Mouse (Mus musculus) lung, embryonic 14.5 days (tissue): ENCODE measurements around the gene Rpl27a. TPM values are rescaled to one million over a fixed set of nuclear protein-coding genes. Genes with fewer than 3 reads are reported as not detected.

Experiments used
- ATAC-seq: fragments of 200-750 bp; cut with Nextera tagmentation; 2 replicates; pipeline ENCODE4 v1.8.0; 2017; ENCODE audit warnings: mild to moderate bottlenecking, moderate TSS enrichment, moderate library complexity; ENCODE audit not compliant: insufficient read depth
- DNase-seq: peaks from one replicate; pipeline ENCODE4 v3.0.0-alpha.2; 2015
- H3K27ac ChIP-seq: fragments of 300-500 bp; sonication (generic); 2 replicates; pipeline ENCODE4 v1.5.1; 2014; ENCODE audit warnings: low read depth, mild to moderate bottlenecking, moderate library complexity
- H3K27me3 ChIP-seq: fragments of 300-500 bp; sonication (generic); 2 replicates; pipeline ENCODE4 v1.6.1; 2014; ENCODE audit warnings: low read length, control low read depth; ENCODE audit not compliant: insufficient read depth
- H3K36me3 ChIP-seq: fragments of 300-500 bp; sonication (generic); 2 replicates; pipeline ENCODE4 v1.6.1; 2014; ENCODE audit warnings: control low read depth; ENCODE audit not compliant: insufficient read depth
- H3K4me1 ChIP-seq: fragments of 300-500 bp; sonication (generic); 2 replicates; pipeline ENCODE4 v1.6.1; 2014; ENCODE audit warnings: antibody characterized with exemption, control low read depth; ENCODE audit not compliant: insufficient read depth
- H3K4me2 ChIP-seq: fragments of 300-500 bp; sonication (generic); 2 replicates; pipeline ENCODE4 v1.6.1; 2014; ENCODE audit warnings: mild to moderate bottlenecking
- H3K4me3 ChIP-seq: fragments of 300-500 bp; sonication (generic); 2 replicates; pipeline ENCODE4 v1.5.1; 2014; ENCODE audit warnings: low read depth, low read length
- H3K9ac ChIP-seq: fragments of 300-500 bp; sonication (generic); 2 replicates; pipeline ENCODE4 v1.6.1; 2014
- H3K9me3 ChIP-seq: fragments of 300-500 bp; sonication (generic); 2 replicates; pipeline ENCODE4 v1.6.1; 2016; ENCODE audit warnings: low read depth, low read length, control low read depth
- CTCF ChIP-seq: IDR thresholded peaks from 2 replicates; pipeline ENCODE4 v1.5.1; 2016; ENCODE audit warnings: antibody characterized with exemption, low read depth
- WGBS: fragments of 180-500 bp; shearing (Covaris S2); extraction: QIAGEN DNeasy Blood & Tissue Kit; methylation state at CpG from one replicate; pipeline ENCODE4 v1.1.7; 2014; 5-methylcytosine and 5-hydroxymethylcytosine counted together
- polyA plus RNA-seq: library from polyadenylated mRNA; unstranded; fragments of >200 nt; fragmentation: Nextera tagmentation; extraction: Ambion mirVana; gene quantifications from 2 replicates; pipeline ENCODE4 v1.2.1, GENCODE M21; 2014

Gene Rpl27a
- polyA plus RNA-seq, 1 experiment from 2014 or later: 166 TPM

DNA sequence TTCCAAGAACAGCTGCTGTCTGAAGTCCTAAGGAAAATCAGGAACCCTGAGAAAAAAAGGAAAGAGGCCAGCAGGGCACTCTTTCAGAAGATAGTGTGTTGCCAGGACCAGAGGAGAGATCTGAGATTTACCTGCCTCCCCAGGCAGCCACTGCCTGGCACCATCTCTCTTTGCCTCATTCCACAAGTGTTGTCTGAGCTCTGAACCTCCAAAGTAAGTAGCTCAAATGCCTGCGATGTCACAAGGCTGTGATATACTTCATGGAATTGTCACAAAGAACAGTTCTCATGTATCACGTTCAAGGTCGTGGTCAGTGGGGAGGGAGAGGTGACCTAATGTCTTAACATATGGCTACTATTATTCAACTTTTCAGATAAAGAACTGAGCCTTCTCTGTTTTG, 2.4 kb upstream of the Rpl27a start:
- DNase-seq: no peak
- Histone ChIP-seq H3K4me3 (no peak overlapping the region), H3K27me3 (no peaks in the 10 kb centered on the region), H3K9ac (no peak overlapping the region), H3K4me1 (peaks cover 14% of the 10 kb centered on the region; the same call in 1 of the 2 replicates), H3K27ac (no peak overlapping the region), H3K36me3 (peaks cover 17% of the 10 kb centered on the region), H3K9me3 (no peaks in the 10 kb centered on the region), H3K4me2 (no peak overlapping the region)
- no peak for TF ChIP-seq CTCF
- 77% methylated on average over 3 of the region's 3 CpGs for WGBS
- ATAC-seq: no peak

DNA sequence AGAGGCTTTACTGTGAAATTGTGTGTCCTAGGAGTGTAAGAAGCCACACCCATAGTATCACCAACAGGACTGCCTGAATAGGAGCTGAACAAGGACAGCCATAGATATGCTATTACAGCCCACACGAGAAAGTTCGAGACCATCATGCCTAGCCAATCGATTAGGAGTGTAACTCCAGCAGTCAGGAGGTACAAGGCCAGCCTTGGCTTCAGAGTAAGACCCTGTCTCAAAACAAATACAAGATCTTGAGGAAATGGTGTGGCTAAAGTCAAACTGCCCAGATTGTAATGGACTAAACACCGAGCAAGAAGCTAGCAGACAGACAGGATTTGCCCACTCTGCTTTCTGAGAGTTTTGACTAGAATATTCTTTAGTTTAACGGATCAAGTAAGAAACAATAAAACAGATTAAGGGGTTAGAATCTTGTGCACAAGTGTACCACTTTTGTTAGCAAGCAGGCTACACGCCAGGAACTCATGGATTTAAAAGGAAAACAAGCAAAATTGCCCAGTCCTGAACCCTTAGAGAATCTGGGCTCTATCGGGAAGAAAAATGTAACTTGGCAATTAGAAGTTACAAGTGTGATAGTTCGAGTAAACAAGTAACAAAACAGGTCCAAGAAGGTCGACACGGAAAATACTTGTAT, 788 bp upstream of the Rpl27a start:
- TF ChIP-seq CTCF: no peak
- ATAC-seq: no peak
- peaks cover 33% of the 10 kb centered on the region for H3K36me3 ChIP-seq
- H3K9ac ChIP-seq: peak overlapping the region; percentile 98
- peaks cover 14% of the 10 kb centered on the region; the same call in 1 of the 2 replicates for H3K4me1 ChIP-seq
- peak overlapping the region; percentile 98 for H3K4me3 ChIP-seq
- WGBS: 7% methylated on average over 10 of the region's 10 CpGs
- H3K9me3 ChIP-seq: no peaks in the 10 kb centered on the region
- H3K4me2 ChIP-seq: peak overlapping the region; percentile 91
- H3K27ac ChIP-seq: peak overlapping the region; percentile 98
- peak; percentile 42 for DNase-seq
- H3K27me3 ChIP-seq: no peaks in the 10 kb centered on the region

DNA sequence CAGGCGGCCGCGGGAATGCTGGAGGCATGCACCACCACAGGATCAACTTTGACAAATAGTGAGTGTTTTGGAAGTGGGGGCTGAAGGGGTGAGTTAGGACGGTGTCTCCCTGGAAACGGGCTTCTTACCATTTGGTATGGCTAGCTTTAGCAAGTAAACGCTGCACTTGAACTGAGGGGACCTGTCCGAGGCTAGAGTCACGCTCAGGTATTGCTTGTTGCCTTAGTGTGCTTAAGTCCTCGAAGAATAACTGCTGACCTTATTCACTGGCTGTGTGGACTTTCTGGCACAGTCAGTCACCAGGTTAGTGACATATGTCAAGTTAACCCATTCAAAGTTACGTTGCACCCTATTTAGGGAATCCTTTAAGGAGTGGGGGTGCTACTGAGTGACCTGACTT, 989 bp downstream of the Rpl27a start:
- peak; percentile 13 for DNase-seq
- peaks cover 51% of the 10 kb centered on the region for H3K36me3 ChIP-seq
- WGBS: 2% methylated on average over 10 of the region's 10 CpGs

DNA sequence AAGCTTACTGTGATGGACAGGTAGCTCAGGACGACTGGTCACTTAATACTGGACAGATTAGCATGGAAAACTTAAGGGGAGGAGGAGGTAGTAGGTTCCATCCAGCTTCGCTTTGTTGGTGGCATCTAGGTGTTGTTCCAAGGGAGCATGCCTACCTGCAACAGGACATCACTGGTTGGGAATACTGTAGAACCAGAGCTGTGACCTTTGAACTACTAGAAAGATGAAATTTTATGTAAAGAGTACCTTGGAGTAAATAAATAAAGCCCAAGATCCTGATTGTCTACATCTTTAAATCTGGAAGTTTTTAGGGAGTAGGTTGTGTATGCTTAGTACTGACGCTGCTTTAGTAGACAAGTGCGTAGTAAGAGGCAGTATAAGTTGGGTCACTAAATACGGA, 3.1 kb downstream of the Rpl27a start:
- Histone ChIP-seq H3K4me1 (peaks cover 14% of the 10 kb centered on the region; the same call in 1 of the 2 replicates), H3K27ac (no peak overlapping the region), H3K9ac (no peak overlapping the region; the same call in 1 of the 2 replicates), H3K4me3 (no peak overlapping the region), H3K27me3 (no peaks in the 10 kb centered on the region), H3K9me3 (no peaks in the 10 kb centered on the region), H3K36me3 (peaks cover 73% of the 10 kb centered on the region), H3K4me2 (peak overlapping the region; percentile 91; the same call in 1 of the 2 replicates)
- no peak for ATAC-seq
- TF ChIP-seq CTCF: no peak
- DNase-seq: no peak
- 69% methylated on average over 5 of the region's 5 CpGs for WGBS

More for the DNA sequence above, 989 bp downstream of the Rpl27a start:
- TF ChIP-seq CTCF: no peak
- H3K9ac ChIP-seq: peak overlapping the region; percentile 98
- peak overlapping the region; percentile 91 for H3K4me2 ChIP-seq
- ATAC-seq: no peak
- peak overlapping the region; percentile 98 for H3K27ac ChIP-seq
- H3K9me3 ChIP-seq: no peaks in the 10 kb centered on the region
- no peaks in the 10 kb centered on the region for H3K27me3 ChIP-seq
- peak overlapping the region; percentile 98 for H3K4me3 ChIP-seq
- peaks cover 14% of the 10 kb centered on the region; the same call in 1 of the 2 replicates for H3K4me1 ChIP-seq

DNA sequence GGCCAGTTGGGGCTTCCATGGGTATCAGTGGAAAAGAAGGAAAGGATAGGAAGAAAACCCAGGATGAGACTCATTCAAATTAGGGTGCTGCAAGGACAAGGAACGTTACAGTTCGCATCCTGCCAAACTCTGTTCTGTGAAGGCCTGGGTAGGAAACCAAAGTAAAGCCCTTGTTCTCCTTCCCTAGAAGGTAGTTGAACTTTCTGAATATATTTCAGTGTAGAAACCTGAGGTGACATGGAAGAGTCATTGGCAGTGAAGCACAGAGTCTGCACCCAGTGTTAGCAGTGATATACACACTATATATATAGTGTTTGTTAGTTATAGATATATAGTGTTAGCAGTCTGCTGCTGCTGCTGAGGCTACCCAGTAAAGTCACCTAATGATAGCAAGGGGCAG, 4.4 kb downstream of the Rpl27a start:
- Histone ChIP-seq H3K36me3 (peaks cover 84% of the 10 kb centered on the region), H3K4me1 (peaks cover 8% of the 10 kb centered on the region; the same call in 1 of the 2 replicates), H3K4me2 (no peak overlapping the region), H3K9me3 (no peaks in the 10 kb centered on the region), H3K9ac (no peak overlapping the region), H3K27ac (no peak overlapping the region), H3K4me3 (no peak overlapping the region), H3K27me3 (no peaks in the 10 kb centered on the region)
- no peak for TF ChIP-seq CTCF
- ATAC-seq: no peak
- WGBS: 66% methylated on average over 2 of the region's 2 CpGs
- peak; percentile 10 for DNase-seq

DNA sequence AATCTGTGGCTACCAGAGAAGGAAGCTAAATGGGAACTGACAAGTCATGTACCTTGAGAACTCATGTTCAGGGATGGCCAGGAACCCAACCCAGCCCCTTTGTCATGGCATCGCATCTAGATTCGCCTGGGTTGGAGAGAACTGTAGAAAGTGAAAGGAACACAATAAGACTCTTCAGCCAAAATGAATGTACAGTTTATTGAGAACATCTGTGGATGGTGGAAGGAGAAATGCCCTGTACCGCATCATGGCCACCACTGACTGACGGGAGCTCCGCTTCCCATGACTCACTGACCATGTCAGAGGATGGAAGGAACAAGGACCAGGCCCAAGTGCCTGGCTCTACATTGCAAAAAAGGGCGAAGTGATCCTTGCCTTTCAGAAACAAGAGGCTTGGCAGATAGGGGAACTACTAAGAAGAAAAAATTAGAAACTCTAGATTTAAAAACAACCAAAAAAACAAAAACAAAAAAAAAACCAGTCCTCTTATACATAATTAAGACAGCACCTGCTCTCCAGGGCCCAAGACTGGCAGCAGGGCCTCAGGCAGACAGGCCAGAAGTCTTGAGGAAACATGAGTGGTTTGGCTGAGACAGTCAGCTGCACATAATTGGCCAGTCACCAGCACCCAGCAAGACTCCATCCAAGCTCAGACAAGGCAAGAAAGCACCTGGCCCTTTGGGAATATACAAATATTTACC, 4.9 kb downstream of the Rpl27a start:
- H3K9ac ChIP-seq: no peak overlapping the region
- no peak for ATAC-seq
- H3K4me1 ChIP-seq: peaks cover 8% of the 10 kb centered on the region; the same call in 1 of the 2 replicates
- no peaks in the 10 kb centered on the region for H3K27me3 ChIP-seq
- no peak overlapping the region; the same call in 1 of the 2 replicates for H3K27ac ChIP-seq
- peaks cover 87% of the 10 kb centered on the region for H3K36me3 ChIP-seq
- H3K4me2 ChIP-seq: no peak overlapping the region
- DNase-seq: peak; percentile 28
- TF ChIP-seq CTCF: no peak
- H3K9me3 ChIP-seq: no peaks in the 10 kb centered on the region
- no peak overlapping the region for H3K4me3 ChIP-seq
- 65% methylated on average over 6 of the region's 6 CpGs for WGBS

DNA sequence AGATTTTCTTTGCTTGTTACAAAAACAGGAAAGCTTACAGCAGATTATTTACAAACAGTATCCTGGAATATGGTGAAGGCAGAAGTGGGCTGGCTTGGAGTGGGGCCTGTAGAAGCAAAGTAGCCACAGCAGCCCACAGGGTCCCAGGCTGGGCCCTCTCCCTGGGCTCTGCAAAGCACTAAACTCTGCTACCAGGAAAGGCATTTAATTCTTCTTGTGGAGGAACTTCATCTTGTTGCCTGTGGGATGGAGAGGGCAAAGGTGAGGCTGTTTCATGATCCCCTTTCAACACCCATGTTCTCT, 5.4 kb downstream of the Rpl27a start:
- Histone ChIP-seq H3K36me3 (peaks cover 89% of the 10 kb centered on the region), H3K27ac (no peak overlapping the region), H3K4me3 (no peak overlapping the region), H3K9me3 (no peaks in the 10 kb centered on the region), H3K4me2 (no peak overlapping the region), H3K9ac (no peak overlapping the region), H3K4me1 (peaks cover 8% of the 10 kb centered on the region; the same call in 1 of the 2 replicates), H3K27me3 (no peaks in the 10 kb centered on the region)
- DNase-seq (no peak), ATAC-seq (no peak)
- TF ChIP-seq CTCF: no peak
